Mouse (Mus musculus) kidney, adult 11 months (tissue): ENCODE measurements around the gene Hmgn1.
"Not testable (repeated sequence)": the region's sequence is repeated elsewhere in the genome, so short reads cannot be mapped to it uniquely, and the experiment has no call there.

ENCODE experiments used
- DNase-seq: peaks from one replicate; pipeline ENCODE4 v3.0.0; 2022

Gene Hmgn1

DNA sequence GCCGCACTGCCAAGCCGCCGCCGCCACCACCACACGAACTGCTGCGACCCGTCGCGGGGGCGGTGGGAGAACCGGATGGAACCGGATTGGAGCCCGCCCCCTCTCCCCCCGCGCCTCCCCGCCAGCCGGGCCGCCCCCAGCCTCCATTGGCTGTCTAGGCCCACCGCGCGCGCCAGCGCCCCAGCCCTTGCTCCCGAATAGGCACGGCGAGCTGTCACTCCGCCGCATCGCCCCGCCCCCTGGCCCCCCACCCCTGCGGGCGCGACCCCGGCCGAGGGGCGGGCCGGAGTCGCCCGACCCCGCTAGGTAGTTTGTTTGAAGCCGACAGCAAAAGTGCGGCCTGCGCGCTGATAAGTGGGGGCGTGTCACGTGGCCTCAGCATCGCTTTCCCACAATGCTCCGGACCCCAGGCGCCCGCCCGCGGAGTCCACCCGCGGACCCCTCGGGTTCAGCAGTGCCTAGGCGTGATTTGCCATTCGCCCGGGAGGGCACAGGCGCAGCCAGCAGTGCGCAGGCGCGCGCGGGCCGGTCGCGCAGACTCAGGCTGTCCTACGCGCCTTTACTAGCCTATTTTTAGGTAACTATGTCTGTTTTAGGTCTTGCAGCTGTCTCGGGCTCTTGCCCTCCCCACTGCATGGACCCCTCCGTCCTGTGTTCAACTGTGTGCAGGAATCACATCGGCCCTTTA, at the start of gene Hmgn1:
Gene Hmgn1, minus strand, starts transcription at position 73 of the 688 bp plus-strand sequence.
- peak; percentile 98 for DNase-seq

DNA sequence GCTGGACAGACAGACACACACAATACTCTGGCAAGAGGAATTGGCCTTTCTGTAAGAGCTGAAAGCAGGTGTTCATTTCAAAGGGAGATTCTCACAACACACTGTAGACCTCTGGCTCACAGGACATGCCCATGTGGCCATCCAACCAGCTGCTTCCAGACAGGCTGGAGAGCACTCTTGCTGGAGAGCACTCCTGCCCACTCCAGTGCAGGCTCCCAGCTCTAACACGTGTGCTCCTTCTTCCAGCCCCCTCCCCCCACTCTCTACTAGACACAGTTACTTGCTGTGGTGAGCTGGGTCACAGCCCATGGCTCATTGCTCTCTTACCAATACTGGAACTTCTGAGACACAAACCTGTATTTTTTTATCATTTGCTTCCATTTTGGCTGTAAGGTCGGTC, 47.9 kb upstream of the Hmgn1 start:
- DNase-seq: no peak

DNA sequence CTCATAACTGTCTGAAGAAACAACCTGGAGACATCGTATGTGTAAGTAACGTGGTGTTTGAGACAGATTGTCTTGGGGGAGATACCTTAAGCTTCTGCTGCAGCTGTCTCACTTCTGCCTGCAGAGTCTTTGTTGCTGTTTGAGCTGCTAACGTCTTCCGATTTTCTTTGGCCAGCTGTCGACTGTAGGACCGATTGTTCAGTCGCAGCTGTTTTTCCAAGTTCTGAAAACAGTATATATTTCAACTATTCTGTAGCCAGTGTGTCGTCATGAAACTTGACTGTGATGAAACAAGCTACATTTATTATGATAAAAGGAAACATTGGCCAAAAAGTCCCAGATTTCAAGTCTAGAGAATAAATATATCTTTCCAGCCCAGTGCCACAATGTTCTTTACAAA, 46.1 kb upstream of the Hmgn1 start:
- no peak for DNase-seq

DNA sequence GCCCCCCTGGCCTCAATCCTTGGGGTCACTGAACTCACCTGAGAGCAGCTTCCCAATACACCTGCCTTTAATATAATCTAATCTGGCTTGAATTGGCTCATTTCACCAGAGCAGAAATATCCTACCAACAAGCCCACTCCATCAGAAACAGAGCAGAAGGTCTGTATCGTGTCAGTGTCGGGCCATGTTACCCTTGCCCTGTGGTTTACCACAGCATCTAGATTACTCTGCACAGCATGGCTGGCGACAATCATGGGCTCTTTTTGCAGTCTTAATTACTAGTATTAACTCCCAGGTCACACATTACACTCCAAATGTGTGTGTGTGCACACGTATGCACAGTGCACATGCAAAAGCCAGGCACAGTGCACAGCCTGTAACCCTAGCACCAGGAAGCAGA, 41.3 kb upstream of the Hmgn1 start:
- no peak for DNase-seq

DNA sequence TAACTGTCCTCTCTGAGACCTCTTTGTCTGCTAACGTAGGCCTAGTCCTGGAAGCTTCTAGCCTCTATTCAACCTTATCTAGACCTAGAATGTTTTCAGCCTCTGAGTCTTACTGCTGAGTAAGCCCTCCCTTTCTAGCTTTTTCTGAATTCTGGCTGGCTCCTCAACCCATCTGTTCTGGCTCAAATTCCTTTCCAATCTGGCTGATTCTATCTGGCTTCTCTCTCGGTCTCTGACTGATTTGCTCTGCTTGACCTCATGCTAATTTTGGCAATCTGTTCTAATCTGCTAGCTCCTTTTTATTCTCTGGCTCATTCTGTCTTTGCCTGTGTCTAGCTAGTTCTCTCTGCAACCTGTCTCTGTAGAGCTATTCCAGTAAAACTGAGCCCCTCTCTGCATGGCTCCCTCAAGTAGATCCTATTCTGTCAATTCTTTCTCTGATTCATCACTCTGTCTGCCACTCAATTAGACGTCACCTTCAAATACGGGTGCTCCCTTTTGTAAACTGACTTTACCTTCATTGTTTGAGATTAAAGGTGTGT, 38.3 kb upstream of the Hmgn1 start:
- no peak for DNase-seq

DNA sequence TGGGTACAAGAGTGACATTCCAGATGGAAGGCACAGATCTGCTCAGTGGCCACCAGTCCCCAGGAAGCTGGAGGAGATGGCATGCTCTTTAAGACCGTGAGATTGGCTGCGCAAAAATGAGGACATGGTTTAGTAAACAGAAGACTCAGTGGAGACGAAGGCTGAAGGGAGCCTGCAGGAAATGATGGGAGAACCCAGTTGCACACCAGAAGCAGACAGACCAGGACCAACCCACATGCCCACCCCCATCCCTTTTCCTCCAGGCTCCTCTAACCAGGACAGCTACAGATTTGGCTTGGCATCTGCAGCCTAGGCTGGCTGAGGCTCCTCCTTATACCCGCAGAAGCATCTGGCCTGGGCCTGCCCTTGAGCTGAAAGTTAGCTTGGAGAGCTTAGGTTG, 33.8 kb upstream of the Hmgn1 start:
- DNase-seq: no peak

DNA sequence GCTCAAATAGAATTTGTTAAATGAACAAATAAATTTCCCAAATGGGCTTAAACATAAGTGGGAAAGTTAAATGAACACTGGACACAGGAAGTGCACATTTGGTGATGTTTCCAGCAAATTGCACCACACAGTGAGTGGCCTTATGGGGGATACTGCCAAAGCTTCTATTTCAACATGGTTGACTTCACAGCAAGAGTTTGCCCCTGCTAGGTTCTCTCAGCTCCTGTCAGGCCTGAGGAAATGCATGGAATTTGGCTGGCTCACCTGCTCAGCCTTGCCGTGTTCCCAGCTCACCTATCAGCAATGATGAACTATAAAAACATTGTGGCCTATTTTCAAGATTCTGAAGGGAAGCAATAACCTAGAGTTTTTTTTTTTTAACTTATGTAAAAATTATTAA, 33.4 kb upstream of the Hmgn1 start:
- no peak for DNase-seq

DNA sequence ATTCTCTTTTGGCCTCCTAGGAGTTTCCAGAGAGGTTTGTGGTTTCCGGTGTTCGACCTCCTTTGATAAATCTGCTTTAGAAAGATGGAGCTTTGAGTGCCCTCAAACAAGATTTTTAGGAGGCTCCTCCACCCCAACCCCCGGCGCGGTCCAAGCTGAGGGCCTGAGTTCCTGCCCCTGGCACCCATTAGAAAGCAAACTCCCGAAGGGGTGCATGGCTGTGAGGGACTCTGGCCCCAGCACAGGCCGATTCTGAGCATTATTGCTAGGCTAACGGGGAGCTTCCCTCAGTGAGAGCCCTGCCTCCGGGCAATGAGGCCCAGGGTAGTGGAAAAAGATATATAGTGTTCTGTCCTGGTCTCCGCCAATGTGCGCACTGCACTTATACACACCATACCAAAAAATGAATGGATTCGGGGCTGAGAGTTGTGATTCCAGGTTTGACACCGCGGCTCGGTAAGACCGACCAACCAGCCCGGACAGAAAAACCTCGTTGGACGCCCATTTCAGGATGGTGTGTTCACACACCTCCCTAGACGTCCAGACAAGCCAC, 32.3 kb upstream of the Hmgn1 start:
- DNase-seq: no peak

DNA sequence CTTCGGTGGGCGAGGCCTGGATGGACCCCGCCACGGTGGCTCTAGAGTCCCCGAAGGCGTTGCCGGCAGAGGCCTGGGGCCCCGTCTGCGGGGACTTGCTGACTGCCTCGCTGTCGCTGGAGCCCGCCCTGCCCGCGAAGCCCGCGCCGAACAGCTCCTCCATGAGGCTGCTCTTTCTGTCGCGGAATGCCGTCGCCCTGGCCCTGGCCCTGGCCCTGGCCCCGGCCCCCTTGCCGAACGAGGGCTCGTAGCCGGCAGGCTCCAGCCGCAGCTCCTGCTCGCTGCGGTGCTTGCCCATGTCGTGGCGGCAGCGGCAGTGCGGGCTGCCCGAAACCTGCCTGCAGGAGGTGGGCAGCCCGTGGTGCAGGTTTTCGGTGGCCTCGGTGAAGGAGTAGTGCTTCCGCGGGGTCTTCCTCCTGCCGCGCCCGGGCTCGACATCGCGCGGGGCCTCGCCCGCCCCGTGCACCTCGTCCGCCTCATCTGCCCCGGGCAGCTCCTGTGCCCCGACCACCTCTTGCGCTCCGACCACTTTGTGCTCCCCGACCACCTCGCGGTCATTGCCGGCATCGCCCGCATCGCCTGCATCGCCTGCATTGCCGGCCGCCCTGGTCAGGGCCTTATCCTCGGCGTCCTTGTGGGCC, 31.7 kb upstream of the Hmgn1 start:
- DNase-seq: peak; percentile 26

DNA sequence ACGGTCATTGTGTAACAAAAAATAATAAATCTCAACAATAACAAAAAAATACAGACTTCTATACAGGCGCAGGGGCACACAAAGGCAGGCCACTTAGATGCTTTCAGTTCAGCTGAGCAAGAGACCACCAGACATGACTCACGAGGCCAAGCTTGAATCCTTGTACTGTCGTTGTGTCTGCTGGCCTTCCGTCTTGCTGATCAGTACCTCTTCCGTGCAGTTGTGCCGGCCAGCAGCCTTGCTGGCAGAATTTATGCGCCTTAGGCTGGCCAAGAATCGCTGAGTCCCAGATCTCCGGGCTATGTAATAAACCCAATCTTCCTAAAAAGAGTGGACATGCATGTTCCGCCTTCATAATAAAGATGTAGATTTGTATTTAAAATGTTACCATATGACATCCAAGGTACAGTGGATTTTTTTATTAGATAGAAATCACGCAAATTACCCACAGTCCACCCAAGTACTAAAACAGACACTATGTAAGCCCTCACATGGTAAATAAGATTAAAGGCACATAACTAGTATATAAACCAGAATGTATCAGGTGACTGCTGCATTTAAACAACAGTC, 31.1 kb upstream of the Hmgn1 start:
- DNase-seq: no peak

DNA sequence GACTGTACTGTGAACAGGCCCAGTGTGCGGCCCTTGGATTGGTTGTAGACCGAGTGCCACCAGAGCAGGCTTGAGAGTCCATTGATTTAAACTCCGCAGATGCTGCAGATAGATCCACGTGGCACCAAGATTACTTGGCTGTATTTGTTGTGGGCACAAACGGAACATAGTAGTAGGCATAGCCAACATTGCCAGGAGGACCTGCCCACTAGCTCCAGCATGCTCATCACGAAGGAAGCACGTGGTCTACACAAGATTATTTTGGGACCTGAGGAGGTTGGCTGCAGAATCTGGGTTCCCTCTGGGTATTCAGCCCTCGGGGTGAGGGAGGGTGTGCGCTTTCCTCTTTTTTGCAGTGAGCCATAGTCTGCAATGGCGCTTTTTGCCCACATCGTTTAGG, 29.6 kb upstream of the Hmgn1 start:
- DNase-seq: no peak

DNA sequence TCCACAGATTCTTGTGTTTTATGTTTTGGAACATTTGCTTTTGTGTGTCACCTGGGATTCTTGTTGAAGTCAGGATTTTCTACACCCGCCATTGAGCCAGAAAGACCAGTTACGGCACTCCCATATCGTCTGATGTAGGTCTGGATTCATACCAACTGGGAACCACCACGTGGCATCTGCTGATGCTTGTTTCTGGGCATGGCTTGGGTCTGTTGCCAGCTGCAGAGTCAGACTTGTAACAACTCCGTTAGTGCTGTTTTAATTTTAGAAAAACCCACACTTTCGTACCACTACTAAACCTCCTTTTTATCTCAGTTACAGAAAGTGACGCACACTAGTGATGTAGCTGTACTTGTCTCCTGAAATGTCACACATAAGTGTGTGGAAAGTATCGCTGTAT, 28.5 kb upstream of the Hmgn1 start:
- DNase-seq: no peak

DNA sequence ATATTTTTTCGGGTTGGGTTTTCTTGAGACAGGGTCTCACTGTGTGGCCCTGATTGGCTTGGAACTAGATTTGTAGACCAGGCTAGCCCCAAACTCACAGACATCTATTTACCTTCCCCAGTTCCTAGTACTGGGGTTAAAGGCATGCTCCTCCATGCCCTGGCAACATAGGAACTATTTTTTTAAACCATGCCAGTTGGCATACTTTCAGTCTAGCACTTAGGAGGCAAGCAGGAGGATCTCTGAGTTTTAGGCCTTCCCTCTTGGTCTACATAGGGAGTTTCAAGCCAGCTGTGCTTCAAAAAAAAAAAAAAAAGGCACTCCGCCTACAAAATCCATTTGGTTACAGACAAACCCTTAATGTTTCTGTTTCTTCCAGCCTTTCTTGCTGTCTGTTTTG, 26.9 kb upstream of the Hmgn1 start:
- DNase-seq: no peak

DNA sequence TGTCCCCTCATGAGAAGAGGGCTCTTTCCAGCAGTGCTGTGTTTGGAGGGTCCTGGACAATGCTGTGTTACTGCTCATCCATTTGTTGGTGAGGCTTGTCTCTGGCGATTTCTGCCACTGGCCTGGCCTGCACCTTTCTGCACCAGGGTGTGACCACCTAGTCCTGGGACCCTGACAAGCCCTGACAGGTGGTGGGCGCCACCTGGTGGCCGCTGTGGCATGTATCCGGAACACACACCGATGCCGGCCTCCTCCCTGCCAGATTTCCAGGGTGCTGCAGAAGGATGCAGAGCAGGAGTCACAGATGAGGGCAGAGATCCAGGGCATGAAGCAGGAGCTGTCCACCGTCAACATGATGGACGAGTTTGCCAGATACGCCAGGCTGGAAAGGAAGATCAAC, 24.0 kb upstream of the Hmgn1 start:
- DNase-seq: peak; percentile 46

DNA sequence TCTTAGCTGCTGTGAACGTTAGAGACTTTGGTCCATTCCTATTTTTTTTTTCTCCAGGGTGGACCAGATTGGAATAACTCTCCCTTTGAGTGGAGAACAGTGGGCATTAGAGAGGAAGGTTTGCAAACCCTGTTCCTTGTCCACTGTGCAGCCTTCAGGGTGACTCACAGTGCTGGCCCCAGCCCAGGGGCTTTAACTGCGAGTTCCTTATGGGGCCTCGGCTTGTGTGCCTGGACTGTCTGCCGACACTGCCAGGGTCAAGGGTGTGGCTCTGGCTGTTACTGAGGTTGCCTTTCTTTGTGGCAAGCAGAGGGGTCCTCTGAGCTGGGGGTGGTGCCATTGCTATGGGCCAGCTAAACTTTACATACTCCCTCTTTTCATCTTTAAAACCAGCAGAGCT, 23.5 kb upstream of the Hmgn1 start:
- DNase-seq: no peak

DNA sequence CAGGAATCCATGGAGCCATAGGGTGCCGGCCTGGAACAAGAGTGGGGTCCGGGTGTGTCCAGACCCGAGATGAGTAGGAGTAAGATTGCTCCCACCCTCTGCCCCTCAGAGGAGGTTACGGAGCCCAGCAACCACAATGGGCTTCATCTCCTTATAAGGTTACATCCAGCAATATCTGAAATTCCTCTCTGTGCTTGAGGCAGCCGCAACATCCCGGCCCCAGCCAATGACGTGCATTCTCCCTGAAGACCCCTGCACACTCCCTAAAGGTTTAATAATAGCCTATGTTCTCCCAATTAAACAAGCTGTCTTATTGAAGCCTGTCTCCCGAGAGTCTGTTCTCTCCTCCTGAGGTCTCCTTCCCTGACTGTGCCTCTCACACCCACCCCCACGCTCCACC, 21.8 kb upstream of the Hmgn1 start:
- no peak for DNase-seq

DNA sequence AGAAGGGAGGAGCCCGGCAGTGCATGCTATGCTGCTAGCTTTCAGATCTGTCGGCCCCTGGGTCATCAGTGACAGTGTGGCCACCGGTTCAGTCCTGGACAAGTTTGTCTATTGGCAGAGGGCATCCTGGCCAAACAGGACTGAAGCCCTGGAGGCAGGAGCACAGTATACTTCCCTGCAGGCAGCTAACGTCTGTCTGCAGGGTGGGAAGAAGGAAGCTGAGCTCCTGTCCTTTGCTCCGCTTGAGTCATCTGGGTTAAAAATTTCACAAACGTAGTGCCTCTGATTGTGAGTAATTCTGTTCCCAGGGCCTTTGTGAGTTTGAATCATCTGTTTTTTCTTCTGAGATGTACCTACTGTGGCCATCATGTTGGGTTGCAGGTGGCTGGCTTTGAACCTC, 21.3 kb upstream of the Hmgn1 start:
- DNase-seq: no peak

DNA sequence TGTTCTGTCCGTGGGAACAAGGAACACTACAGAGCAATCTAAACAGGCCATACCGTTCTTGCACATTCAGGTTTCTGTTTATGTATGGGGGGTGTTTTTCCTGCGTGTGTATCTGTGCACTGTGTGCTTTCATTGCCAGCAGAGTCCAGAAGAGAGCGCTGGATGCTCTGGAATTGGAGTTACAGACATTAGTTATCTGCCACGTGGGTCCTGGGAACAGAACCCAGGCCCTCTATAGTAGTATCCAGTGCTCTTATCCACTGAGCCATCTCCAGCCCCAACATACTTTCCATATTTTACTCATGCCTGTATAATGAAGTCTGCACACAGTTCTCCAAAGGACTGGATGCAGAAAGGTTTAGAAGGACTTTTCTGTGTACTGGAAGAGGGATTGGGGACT, 18.3 kb upstream of the Hmgn1 start:
- DNase-seq: no peak

DNA sequence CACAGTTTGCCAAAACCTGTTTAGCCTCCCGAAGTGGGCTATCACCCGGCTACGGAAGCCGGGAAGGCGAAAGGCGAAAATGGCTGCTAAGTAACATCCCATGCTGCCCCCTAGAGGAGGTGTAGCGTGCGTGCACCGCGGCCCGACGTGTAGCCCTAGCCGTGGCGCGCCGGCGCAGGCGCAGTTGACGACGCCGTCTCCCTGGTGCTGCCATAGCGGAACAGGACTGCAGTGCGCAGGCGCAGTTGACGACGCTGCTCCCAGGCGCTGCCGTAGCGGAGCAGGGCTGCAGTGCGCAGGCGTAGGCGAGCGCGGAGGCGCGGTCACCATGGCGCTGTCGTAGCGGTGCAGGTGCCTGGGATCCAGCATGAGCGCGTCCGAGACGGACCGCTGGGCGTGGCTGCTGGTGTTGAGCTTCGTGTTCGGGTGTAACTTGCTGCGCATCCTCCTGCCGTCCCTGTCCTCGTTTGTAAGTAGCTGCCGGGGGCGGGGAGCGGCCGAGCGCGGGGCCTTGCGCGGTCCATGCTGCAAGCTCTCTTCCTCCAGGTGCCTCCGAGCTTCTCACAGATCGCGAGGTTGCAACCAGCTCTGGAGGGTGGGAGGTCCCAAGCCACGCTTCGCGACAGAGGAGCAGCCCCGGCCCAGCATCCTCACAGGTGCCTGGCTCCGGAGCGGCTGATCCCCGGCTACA, 17.7 kb upstream of the Hmgn1 start, which contains the start of gene Wrb:
Gene Wrb, plus strand, starts transcription at position 298 of the 691 bp plus-strand sequence.
- DNase-seq: peak; percentile 99

DNA sequence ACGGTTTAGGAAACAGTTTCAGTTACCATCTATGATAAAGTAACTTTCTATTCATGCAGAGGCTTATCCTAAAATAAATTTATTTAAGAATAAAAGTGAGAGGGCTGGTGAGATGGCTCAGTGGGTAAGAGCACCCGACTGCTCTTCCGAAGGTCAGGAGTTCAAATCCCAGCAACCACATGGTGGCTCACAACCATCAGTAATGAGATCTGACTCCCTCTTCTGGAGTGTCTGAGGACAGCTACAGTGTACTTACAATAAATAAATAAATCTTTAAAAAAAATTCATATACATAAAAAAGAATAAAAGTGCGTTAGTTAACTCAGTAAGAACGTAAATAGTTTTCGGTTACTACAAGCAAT, 17.2 kb upstream of the Hmgn1 start:
- not testable (repeated sequence) for DNase-seq

DNA sequence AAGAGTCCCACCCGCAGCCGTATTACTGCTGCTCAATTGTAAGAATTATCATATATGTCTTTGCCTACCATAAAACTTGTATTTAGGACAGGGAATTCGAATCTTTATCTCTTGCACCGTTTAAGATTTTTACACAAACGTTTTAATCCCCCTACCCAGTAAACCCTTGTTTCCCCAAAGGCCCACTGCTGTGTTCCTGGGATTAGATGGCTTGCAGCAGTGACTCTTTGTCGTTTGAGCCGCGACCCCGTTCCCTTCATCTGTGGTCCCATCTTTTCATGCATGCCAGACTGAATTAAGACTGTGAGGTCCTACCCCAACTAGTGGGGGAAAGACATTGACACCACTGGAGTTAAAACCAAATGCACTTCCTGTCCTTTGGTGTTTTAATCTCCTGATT, 937 bp upstream of the Hmgn1 start:
- no peak for DNase-seq

DNA sequence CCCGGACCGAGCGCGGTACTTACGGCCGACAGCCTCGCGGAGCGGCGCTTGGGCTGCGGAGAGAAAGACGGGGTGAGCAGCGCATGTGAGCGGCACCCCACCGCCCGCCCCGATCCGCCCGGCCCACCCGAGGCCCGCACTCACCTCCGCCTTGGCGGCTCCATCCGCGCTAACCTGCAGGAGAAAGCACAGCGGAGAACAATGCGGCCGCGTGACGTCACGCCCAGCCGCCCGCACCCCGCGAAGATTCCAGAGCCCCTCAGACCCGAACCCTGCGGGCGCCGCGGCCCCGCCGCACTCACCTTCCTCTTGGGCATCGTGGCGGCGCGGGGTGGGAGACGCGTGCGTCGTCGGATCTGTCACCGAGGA, 257 bp downstream of the Hmgn1 start:
- DNase-seq: no peak

DNA sequence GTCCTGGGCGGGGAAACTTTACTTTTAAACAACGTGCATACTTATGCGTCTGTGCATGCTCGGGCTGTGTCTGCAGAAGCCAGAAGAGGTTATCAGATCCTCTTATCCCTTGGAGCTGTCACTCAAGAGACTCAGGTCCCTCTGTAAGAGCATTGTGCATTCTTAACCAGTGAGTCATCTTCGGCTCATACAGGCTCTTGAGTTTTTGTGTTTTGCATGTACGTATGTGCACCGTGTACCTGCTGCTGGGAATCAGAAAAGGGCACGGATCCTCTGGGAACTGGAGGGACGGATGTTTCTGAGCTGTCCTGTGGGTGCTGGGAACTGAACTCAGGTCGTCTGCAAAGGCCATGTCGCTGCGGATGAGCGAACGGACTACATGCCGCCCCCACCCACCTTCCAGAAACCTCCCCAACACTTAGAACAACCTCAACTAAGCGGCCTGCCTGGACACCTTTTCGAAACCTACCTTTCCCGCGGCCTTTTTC, 801 bp downstream of the Hmgn1 start:
- peak; percentile 19 for DNase-seq
